Mouse (Mus musculus) spleen, adult 2 months (tissue): ENCODE results near the gene Muc20.

ENCODE experiments used
- CTCF ChIP-seq: fragments of 200-500 bp; IDR thresholded peaks from 2 replicates; pipeline ENCODE4 v1.5.1; 2011; ENCODE audit warnings: mild to moderate bottlenecking, inconsistent platforms; ENCODE audit not compliant: insufficient read depth, insufficient read length, insufficient replicate concordance; ENCODE audit errors: extremely low read depth
- POLR2A ChIP-seq: fragments of 200-500 bp; IDR thresholded peaks from 2 replicates; pipeline ENCODE4 v1.6.1; 2011; ENCODE audit warnings: low read depth, low read length, inconsistent platforms

GRCm38 (mm10) chr16:32825380-32825779, 28.1 kb upstream of the Muc20 start:
- TF ChIP-seq POLR2A: no peak
- no peak for TF ChIP-seq CTCF
